Mouse (Mus musculus): ENCODE measurements around the gene Flvcr2. TPM values are rescaled to one million over a fixed set of nuclear protein-coding genes. Genes with fewer than 3 reads are reported as not detected.

Gene Flvcr2
- polyA plus RNA-seq, 1 experiment from 2014 or later, result 0.04 TPM

GRCm38 (mm10) chr12:85712587-85712986 is 33.8 kb upstream of the Flvcr2 start:
- H3K27ac ChIP-seq, result no peak overlapping the region
- WGBS (ENCODE audit: missing documents), result 97% methylated on average over 2 of the region's 2 CpGs
- H3K79me2 ChIP-seq (ENCODE audit: inconsistent target), result no peaks in the 10 kb centered on the region
- H3K4me3 ChIP-seq (ENCODE audit: inconsistent target), result no peak overlapping the region
- no peaks in the 10 kb centered on the region for H3K36me3 ChIP-seq (ENCODE audit: inconsistent target)

GRCm38 (mm10) chr12:85714126-85714525 is 32.2 kb upstream of the Flvcr2 start:
- Histone ChIP-seq H3K79me2 (ENCODE audit: inconsistent target) (no peaks in the 10 kb centered on the region), H3K27ac (no peak overlapping the region), H3K4me3 (ENCODE audit: inconsistent target) (no peak overlapping the region), H3K36me3 (ENCODE audit: inconsistent target) (no peaks in the 10 kb centered on the region)
- WGBS (ENCODE audit: missing documents), result 100% methylated on average over 5 of the region's 5 CpGs

- Histone ChIP-seq H3K27ac (no peak overlapping the region), H3K79me2 (ENCODE audit: inconsistent target) (no peaks in the 10 kb centered on the region), H3K36me3 (ENCODE audit: inconsistent target) (no peaks in the 10 kb centered on the region), H3K4me3 (ENCODE audit: inconsistent target) (no peak overlapping the region)
- WGBS (ENCODE audit: missing documents), result 78% methylated on average over 3 of the region's 4 CpGs
Measured at GRCm38 (mm10) chr12:85725306-85725705, 21.0 kb upstream of the Flvcr2 start.

GRCm38 (mm10) chr12:85726729-85727397 is 19.5 kb upstream of the Flvcr2 start:
- H3K36me3 ChIP-seq (ENCODE audit: inconsistent target), result no peaks in the 10 kb centered on the region
- no peak overlapping the region for H3K27ac ChIP-seq
- no peaks in the 10 kb centered on the region for H3K79me2 ChIP-seq (ENCODE audit: inconsistent target)
- 73% methylated on average over 6 of the region's 6 CpGs for WGBS (ENCODE audit: missing documents)
- H3K4me3 ChIP-seq (ENCODE audit: inconsistent target), result no peak overlapping the region

GRCm38 (mm10) chr12:85728181-85728580 is 18.2 kb upstream of the Flvcr2 start:
- Histone ChIP-seq H3K36me3 (ENCODE audit: inconsistent target) (no peaks in the 10 kb centered on the region), H3K27ac (no peak overlapping the region), H3K4me3 (ENCODE audit: inconsistent target) (no peak overlapping the region), H3K79me2 (ENCODE audit: inconsistent target) (no peaks in the 10 kb centered on the region)
- 100% methylated on average over 7 of the region's 7 CpGs for WGBS (ENCODE audit: missing documents)

- 39% methylated on average over 17 of the region's 17 CpGs for WGBS (ENCODE audit: missing documents)
- Histone ChIP-seq H3K36me3 (ENCODE audit: inconsistent target) (no peaks in the 10 kb centered on the region), H3K79me2 (ENCODE audit: inconsistent target) (no peaks in the 10 kb centered on the region), H3K4me3 (ENCODE audit: inconsistent target) (no peak overlapping the region), H3K27ac (no peak overlapping the region)
Measured at GRCm38 (mm10) chr12:85729022-85729944, 17.1 kb upstream of the Flvcr2 start.

- 66% methylated on average over 6 of the region's 6 CpGs for WGBS (ENCODE audit: missing documents)
- Histone ChIP-seq H3K27ac (no peak overlapping the region), H3K4me3 (ENCODE audit: inconsistent target) (no peak overlapping the region), H3K36me3 (ENCODE audit: inconsistent target) (no peaks in the 10 kb centered on the region), H3K79me2 (ENCODE audit: inconsistent target) (no peaks in the 10 kb centered on the region)
Measured at GRCm38 (mm10) chr12:85729945-85730290, 16.4 kb upstream of the Flvcr2 start.

GRCm38 (mm10) chr12:85736203-85736602 is 10.1 kb upstream of the Flvcr2 start:
- Histone ChIP-seq H3K79me2 (ENCODE audit: inconsistent target) (no peaks in the 10 kb centered on the region), H3K27ac (no peak overlapping the region), H3K4me3 (ENCODE audit: inconsistent target) (no peak overlapping the region), H3K36me3 (ENCODE audit: inconsistent target) (no peaks in the 10 kb centered on the region)
- 86% methylated on average over 2 of the region's 2 CpGs for WGBS (ENCODE audit: missing documents)

GRCm38 (mm10) chr12:85736960-85737359 is 9.4 kb upstream of the Flvcr2 start:
- no peaks in the 10 kb centered on the region for H3K79me2 ChIP-seq (ENCODE audit: inconsistent target)
- no peak overlapping the region for H3K27ac ChIP-seq
- H3K4me3 ChIP-seq (ENCODE audit: inconsistent target), result no peak overlapping the region
- 100% methylated on average over 3 of the region's 3 CpGs for WGBS (ENCODE audit: missing documents)
- H3K36me3 ChIP-seq (ENCODE audit: inconsistent target), result no peaks in the 10 kb centered on the region

GRCm38 (mm10) chr12:85746696-85747219 is 419 bp downstream of the Flvcr2 start:
- Histone ChIP-seq H3K36me3 (ENCODE audit: inconsistent target) (no peaks in the 10 kb centered on the region), H3K4me3 (ENCODE audit: inconsistent target) (no peak overlapping the region), H3K79me2 (ENCODE audit: inconsistent target) (no peaks in the 10 kb centered on the region), H3K27ac (no peak overlapping the region)
- 26% methylated on average over 21 of the region's 21 CpGs for WGBS (ENCODE audit: missing documents)

- WGBS (ENCODE audit: missing documents), result 85% methylated on average over 10 of the region's 10 CpGs
- H3K79me2 ChIP-seq (ENCODE audit: inconsistent target), result no peaks in the 10 kb centered on the region
- no peak overlapping the region for H3K27ac ChIP-seq
- H3K4me3 ChIP-seq (ENCODE audit: inconsistent target), result no peak overlapping the region
- no peaks in the 10 kb centered on the region for H3K36me3 ChIP-seq (ENCODE audit: inconsistent target)
Measured at GRCm38 (mm10) chr12:85747343-85747742, 1.0 kb downstream of the Flvcr2 start.

- 95% methylated on average over 4 of the region's 9 CpGs for WGBS (ENCODE audit: missing documents)
- Histone ChIP-seq H3K4me3 (ENCODE audit: inconsistent target) (no peak overlapping the region), H3K27ac (no peak overlapping the region), H3K36me3 (ENCODE audit: inconsistent target) (no peaks in the 10 kb centered on the region), H3K79me2 (ENCODE audit: inconsistent target) (no peaks in the 10 kb centered on the region)
Measured at GRCm38 (mm10) chr12:85749861-85750260, 3.5 kb downstream of the Flvcr2 start.

GRCm38 (mm10) chr12:85752116-85752515 is 5.8 kb downstream of the Flvcr2 start:
- no peaks in the 10 kb centered on the region for H3K36me3 ChIP-seq (ENCODE audit: inconsistent target)
- WGBS (ENCODE audit: missing documents), result 95% methylated on average over 6 of the region's 6 CpGs
- no peak overlapping the region for H3K4me3 ChIP-seq (ENCODE audit: inconsistent target)
- H3K27ac ChIP-seq, result no peak overlapping the region
- no peaks in the 10 kb centered on the region for H3K79me2 ChIP-seq (ENCODE audit: inconsistent target)

GRCm38 (mm10) chr12:85753223-85753622 is 6.9 kb downstream of the Flvcr2 start:
- WGBS (ENCODE audit: missing documents), result 94% methylated on average over 2 of the region's 2 CpGs
- H3K27ac ChIP-seq, result no peak overlapping the region
- H3K36me3 ChIP-seq (ENCODE audit: inconsistent target), result no peaks in the 10 kb centered on the region
- H3K79me2 ChIP-seq (ENCODE audit: inconsistent target), result no peaks in the 10 kb centered on the region
- H3K4me3 ChIP-seq (ENCODE audit: inconsistent target), result no peak overlapping the region

GRCm38 (mm10) chr12:85754611-85755265 is 8.4 kb downstream of the Flvcr2 start:
- Histone ChIP-seq H3K79me2 (ENCODE audit: inconsistent target) (no peaks in the 10 kb centered on the region), H3K36me3 (ENCODE audit: inconsistent target) (no peaks in the 10 kb centered on the region), H3K27ac (no peak overlapping the region), H3K4me3 (ENCODE audit: inconsistent target) (no peak overlapping the region)
- 84% methylated on average over 5 of the region's 5 CpGs for whole genome bisulfite sequencing (ENCODE audit: missing documents)
